Mouse (Mus musculus): ENCODE measurements around the gene Unc93a2. TPM values are rescaled to one million over a fixed set of nuclear protein-coding genes. Genes with fewer than 3 reads are reported as not detected.
"Not testable (repeated sequence)": the region's sequence is repeated elsewhere in the genome, so short reads cannot be mapped to it uniquely, and the experiment has no call there.

Unc93a2 gene
- polyA plus RNA-seq, 1 experiment: 1.1 TPM

DNA sequence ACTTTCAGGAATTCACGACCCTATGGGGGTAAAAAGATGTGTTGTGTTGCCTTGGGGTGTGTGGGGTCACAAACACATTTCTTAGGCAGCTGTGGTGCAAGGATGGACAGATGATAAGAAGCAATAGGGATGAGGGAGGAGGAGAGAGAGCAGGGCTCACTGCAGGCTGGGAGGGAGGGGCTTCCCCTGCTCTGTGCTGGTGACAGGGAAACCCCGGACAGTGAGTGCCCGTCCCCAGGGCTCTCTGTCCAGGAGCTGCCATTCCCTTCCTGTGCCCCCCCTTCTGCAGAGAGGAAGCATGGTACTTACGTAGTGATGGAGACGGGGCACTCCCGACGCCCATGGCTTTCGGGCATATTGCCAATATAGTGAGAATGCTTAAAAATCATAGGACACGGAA, 47.9 kb downstream of the Unc93a2 start:
- H3K4me1 ChIP-seq (ENCODE audit: control insufficient read depth, insufficient read depth, low read length); DNase-seq; H3K4me3 ChIP-seq (replicated peaks; ENCODE audit: extremely low read depth, low read depth, low read length): not testable (repeated sequence)
- whole genome bisulfite sequencing: 23% methylated on average over 9 of the region's 9 CpGs

DNA sequence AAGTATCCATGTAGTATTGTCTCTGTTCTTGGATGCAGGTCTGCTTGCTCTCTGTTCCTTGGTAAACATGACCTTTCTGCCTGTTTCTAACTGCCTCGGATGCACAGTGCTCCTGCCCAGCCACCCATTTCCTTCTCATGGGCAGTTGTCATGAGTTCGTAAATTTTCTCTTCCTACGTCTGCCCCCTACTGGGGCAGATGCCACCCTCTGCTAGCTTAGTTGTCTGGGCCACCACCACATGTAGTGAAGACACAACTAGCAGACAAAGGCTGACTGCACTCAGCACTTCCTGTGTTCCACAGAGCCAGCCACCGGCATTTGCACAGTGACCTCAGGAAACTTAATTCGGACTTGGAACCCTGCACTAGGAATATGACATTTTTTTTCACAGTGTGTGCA, 52.5 kb downstream of the Unc93a2 start:
- H3K4me3 ChIP-seq (replicated peaks; ENCODE audit: extremely low read depth, low read depth, low read length); H3K4me1 ChIP-seq (ENCODE audit: control insufficient read depth, insufficient read depth, low read length); DNase-seq: not testable (repeated sequence)
- 68% methylated on average over 4 of the region's 5 CpGs for WGBS

DNA sequence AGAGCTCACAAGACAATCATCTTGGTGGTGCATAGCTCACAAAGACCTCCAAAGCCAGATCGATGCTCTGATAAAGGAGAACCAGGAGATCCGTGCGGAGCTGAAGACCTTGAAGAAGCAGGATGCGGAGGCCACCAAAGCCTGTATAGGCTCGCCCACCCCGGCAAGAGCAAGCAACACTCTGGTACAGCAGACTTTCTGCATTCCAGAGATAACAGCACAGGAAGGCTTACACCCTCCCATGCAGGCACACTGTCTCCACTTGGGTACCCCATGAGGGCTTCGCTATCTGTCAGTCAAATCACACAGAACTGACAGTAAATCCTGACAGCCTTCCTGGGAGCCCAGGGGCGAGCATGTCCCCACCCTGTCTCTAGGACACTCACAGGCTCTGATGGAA, 58.8 kb downstream of the Unc93a2 start:
- H3K4me1 ChIP-seq (ENCODE audit: control insufficient read depth, insufficient read depth, low read length); H3K4me3 ChIP-seq (replicated peaks; ENCODE audit: extremely low read depth, low read depth, low read length); DNase-seq: not testable (repeated sequence)
- 54% methylated on average over 7 of the region's 8 CpGs for WGBS

DNA sequence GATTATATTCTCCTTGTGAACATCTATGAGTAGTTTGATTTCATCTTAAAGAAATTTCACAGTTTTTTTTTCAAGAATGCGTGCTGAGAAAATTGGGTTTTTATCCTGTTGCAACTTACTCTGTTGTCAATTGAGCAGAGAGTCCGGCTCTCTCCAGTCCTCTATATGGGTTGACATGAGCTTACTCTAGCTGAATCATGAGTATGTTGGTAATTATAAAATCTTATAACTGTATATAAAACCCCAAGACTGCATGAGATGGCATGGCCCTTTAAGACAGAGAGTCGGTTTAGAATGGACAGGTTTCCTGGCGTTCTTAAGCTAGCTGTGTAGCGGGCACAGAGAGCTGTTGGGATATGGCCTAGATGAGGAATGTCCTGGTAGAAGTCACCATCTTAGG, 60.9 kb downstream of the Unc93a2 start, which contains the start of gene Tcp10a:
TSS of gene Tcp10a (plus strand) at position 301 of the 400 bp plus-strand sequence.
- not testable (repeated sequence) for H3K4me1 ChIP-seq (ENCODE audit: control insufficient read depth, insufficient read depth, low read length); DNase-seq; H3K4me3 ChIP-seq (replicated peaks; ENCODE audit: extremely low read depth, low read depth, low read length)
- 94% methylated on average over 4 of the region's 5 CpGs for WGBS

DNA sequence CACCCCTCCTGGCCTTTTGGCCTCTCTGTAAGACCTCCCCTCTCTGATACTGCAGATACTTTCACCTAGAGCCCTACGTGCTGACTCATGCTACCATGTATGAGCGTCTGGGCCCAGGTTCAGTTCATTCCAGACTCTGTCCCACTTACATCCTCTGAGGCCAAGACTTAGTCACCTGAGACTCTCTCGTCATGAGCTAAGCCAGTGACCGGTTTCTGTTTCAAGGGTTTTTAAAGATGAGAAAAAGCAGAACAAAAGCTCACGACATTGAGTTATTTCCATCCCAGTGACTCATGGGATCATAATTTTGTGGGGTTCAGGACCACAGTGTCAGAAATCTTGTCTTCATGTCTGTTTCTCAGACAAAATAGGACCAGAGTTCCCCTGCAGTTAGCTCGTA, 65.5 kb downstream of the Unc93a2 start:
- 85% methylated on average over 6 of the region's 6 CpGs for WGBS
- H3K4me3 ChIP-seq (replicated peaks; ENCODE audit: extremely low read depth, low read depth, low read length): not testable (repeated sequence)

DNA sequence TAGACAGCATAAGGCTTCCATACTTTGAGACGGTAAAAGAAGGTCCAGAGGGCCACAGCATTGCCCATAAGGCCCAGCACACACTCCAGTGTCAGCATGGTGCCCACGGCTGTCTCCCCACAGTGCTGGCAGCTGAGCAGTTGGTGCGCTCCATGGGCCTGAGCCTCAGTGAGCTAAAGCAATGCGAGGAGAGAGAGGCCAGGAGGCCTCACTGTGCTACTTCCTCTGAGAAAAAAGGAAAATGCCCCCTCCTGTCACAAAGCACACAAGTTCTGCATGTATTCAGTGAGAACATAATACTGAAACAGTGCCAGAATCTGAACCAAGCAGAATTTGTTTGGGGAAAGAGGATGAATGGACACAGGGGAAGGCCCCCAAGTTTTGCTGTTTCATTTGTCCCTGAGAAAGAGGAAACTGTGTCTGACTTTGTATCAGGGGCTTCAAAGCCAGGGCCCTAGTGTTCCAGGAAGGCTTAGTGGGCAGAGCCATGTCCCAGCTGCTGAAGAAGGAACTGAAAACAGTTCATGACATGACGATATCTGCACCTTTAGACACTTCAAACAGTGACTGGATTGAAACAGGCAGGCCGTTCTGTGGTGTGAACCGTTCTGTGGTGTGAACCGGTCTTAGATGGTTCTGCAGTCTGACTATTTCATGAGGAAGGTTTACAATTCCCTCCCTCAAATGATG, 69.4 kb downstream of the Unc93a2 start:
- not testable (repeated sequence) for H3K4me1 ChIP-seq (ENCODE audit: control insufficient read depth, insufficient read depth, low read length); DNase-seq; H3K4me3 ChIP-seq (replicated peaks; ENCODE audit: extremely low read depth, low read depth, low read length)
- 65% methylated on average over 7 of the region's 8 CpGs for WGBS

More for the DNA sequence above, 65.5 kb downstream of the Unc93a2 start:
- H3K4me1 ChIP-seq (ENCODE audit: control insufficient read depth, insufficient read depth, low read length); DNase-seq: not testable (repeated sequence)

Other genes with a start within 250 kb of the Unc93a2 start
- gene Rps6ka2, start 215.3 kb downstream of the Unc93a2 start, polyA plus RNA-seq (2012; rRNA removed): 20.1 and 24.7 TPM in 2 replicates
- gene Tcp10a, start 60.8 kb downstream of the Unc93a2 start, polyA plus RNA-seq (2012; rRNA removed): not detected in 2 replicates
- 0.18 TPM in 1 of 2 replicates, not detected in the other for gene Ttll2, start 32.8 kb downstream of the Unc93a2 start, polyA plus RNA-seq (2012; rRNA removed)
- gene Gm49630, start 13.5 kb downstream of the Unc93a2 start, polyA plus RNA-seq (2012; rRNA removed): not detected in 2 replicates

Measured in lung, adult 2 months (tissue).